Mouse (Mus musculus) liver, adult 2 months (tissue): ENCODE results near the gene Psg29.

ENCODE experiments used
- CTCF ChIP-seq: fragments of 200-500 bp; IDR thresholded peaks from 2 replicates; pipeline ENCODE4 v1.5.1; 2011; ENCODE audit warnings: low read depth, low read length, control low read depth
- POLR2A ChIP-seq: fragments of 200-500 bp; IDR thresholded peaks from 2 replicates; pipeline ENCODE4 v1.6.1; 2011; ENCODE audit warnings: low read length, control low read depth; ENCODE audit not compliant: insufficient read depth; ENCODE audit errors: extremely low read depth

- no peak for TF ChIP-seq CTCF
- no peak for TF ChIP-seq POLR2A
These were observed 31.4 kb upstream of the Psg29 start for GRCm38 (mm10) chr7:17171827-17172226.
